Mouse (Mus musculus) G1E (cell line): ENCODE data around the gene Csnk1g1. TPM values are rescaled to one million over a fixed set of nuclear protein-coding genes. Genes with fewer than 3 reads are reported as not detected.

Experiments used
- ATAC-seq: 2 replicates; pipeline ENCODE4 v1.8.0; 2016; ENCODE audit warnings: mild to moderate bottlenecking; ENCODE audit not compliant: insufficient number of reproducible peaks, poor library complexity, low FRiP score, severe bottlenecking; ENCODE audit errors: extremely low read depth
- DNase-seq: peaks from one replicate; pipeline ENCODE4 v3.0.0; 2012; ENCODE audit warnings: low spot score
- H3K27me3 ChIP-seq: 2 replicates; pipeline ENCODE4 v1.6.1; 2012; ENCODE audit warnings: mild to moderate bottlenecking, low read length, inconsistent platforms; ENCODE audit not compliant: insufficient read depth
- H3K36me3 ChIP-seq: replicated peaks from 2 replicates; pipeline ENCODE3; 2012; ENCODE audit warnings: mild to moderate bottlenecking, inconsistent platforms
- H3K4me1 ChIP-seq: 2 replicates; pipeline ENCODE4 v1.6.1; 2012; ENCODE audit warnings: low read depth, low read length, inconsistent platforms, mixed read lengths; ENCODE audit not compliant: insufficient read depth
- H3K4me3 ChIP-seq: 2 replicates; pipeline ENCODE4 v1.5.1; 2012; ENCODE audit warnings: low read depth, mild to moderate bottlenecking, inconsistent platforms, low read length, moderate library complexity, mixed read lengths
- H3K9me3 ChIP-seq: replicated peaks from 2 replicates; pipeline ENCODE4 v1.6.1; 2012; ENCODE audit warnings: inconsistent platforms
- CTCF ChIP-seq: IDR thresholded peaks from 2 replicates; pipeline ENCODE4 v1.5.1; 2012; ENCODE audit warnings: low read depth, low read length, inconsistent platforms, mixed read lengths
- GATA1 ChIP-seq: IDR thresholded peaks from 2 replicates; pipeline ENCODE4 v1.6.1; 2012; ENCODE audit warnings: borderline replicate concordance, low read length, inconsistent platforms, mixed read lengths
- GATA2 ChIP-seq: IDR thresholded peaks from 2 replicates; pipeline ENCODE4 v1.6.1; 2012; ENCODE audit warnings: low read depth, low read length, inconsistent platforms, borderline replicate concordance
- POLR2AphosphoS5 ChIP-seq: IDR thresholded peaks from 2 replicates; pipeline ENCODE4 v1.6.1; 2012; ENCODE audit warnings: low read depth, low read length, inconsistent platforms; ENCODE audit not compliant: insufficient replicate concordance
- TAL1 ChIP-seq: conservative IDR thresholded peaks from 2 replicates; pipeline ENCODE4 v1.6.1; 2012; ENCODE audit warnings: low read depth, low read length, inconsistent platforms, mixed read lengths
- polyA plus RNA-seq: library from polyadenylated mRNA; stranded (reverse); fragments of >175 nt; gene quantifications from 2 replicates; pipeline ENCODE4 v1.2.3, GENCODE M21; 2012
- total RNA-seq, 2 experiments: library from RNA; stranded (forward) in 1 of 2; stranded (reverse) in 1 of 2; fragments of 200-1000 nt in 1 of 2; fragments of >200 nt in 1 of 2; fragmentation: Nextera tagmentation in 1 of 2; gene quantifications; 2 replicates each; pipeline ENCODE4 v1.2.3; 2014 to 2017

Gene Csnk1g1
- total and polyA plus RNA-seq, 3 experiments: 9.5 to 81.9 (median 34.1) TPM

DNA sequence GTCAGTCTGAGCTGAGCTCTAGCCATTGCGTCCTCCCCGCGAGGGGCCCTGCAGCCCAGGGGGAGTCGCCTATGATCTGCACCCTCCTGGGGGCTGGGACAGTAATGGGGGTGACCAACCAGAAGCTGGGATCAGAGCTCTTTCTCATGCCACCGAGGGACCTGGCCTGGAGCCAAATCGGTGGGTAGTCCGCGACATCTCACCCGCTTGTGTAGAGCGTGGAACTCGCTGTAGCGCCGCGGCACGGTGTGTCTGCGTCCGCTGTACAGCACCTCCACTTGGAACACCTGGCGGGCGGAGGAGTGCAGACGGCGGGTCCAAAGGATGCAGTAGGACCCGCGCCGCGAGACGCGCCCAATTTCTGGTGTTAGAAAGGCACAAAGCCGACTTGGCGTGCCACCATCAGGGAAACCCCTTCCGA, 160.3 kb downstream of the Csnk1g1 start:
- ATAC-seq (no peak), DNase-seq (no peak)
- peak overlapping the region; percentile 71; the same call in 1 of the 2 replicates for H3K4me3 ChIP-seq
- peaks cover 37% of the 10 kb centered on the region for H3K36me3 ChIP-seq
- H3K4me1 ChIP-seq: peaks cover 23% of the 10 kb centered on the region
- H3K27me3 ChIP-seq: peaks cover 26% of the 10 kb centered on the region
- 0 out of 2 replicates have a peak, but pooled peaks cover 3% of the 10 kb centered on the region for H3K9me3 ChIP-seq
- TF ChIP-seq TAL1: no peak
- TF ChIP-seq GATA2: no peak
- no peak for TF ChIP-seq GATA1
- TF ChIP-seq CTCF: no peak
- TF ChIP-seq POLR2AphosphoS5: no peak

- H3K4me1 ChIP-seq: peaks cover 23% of the 10 kb centered on the region
- H3K36me3 ChIP-seq: peaks cover 31% of the 10 kb centered on the region
These were observed 160.9 kb downstream of the Csnk1g1 start, which contains the start of gene Snx22 for GRCm38 (mm10) chr9:66069583-66069982. TSS of gene Snx22 (minus strand) at chr9:66069719.

DNA sequence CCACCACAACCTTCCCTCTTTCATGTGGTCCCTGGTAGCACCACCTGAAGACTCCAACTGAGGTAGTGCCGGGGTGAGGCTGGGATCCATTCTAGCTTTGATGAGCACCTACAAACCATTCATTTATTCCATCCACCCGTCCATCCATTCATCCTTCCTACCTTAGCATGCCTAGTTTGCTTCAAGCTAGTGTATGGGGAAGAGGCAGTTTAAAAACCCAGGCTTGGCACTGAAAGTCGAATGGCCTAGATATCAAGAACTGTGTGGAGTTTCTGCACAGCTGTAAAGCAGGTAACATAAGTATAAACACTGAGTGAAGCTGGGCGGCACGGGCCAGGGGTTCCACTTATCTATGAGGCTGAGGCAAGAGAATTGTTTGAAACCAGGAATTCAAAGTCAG, 161.4 kb downstream of the Csnk1g1 start:
- Histone ChIP-seq H3K4me3 (no peak overlapping the region), H3K4me1 (peaks cover 23% of the 10 kb centered on the region), H3K27me3 (peaks cover 37% of the 10 kb centered on the region), H3K36me3 (peaks cover 27% of the 10 kb centered on the region), H3K9me3 (peaks cover 3% of the 10 kb centered on the region; the same call in 1 of the 2 replicates)
- DNase-seq: no peak
- TF ChIP-seq TAL1 (no peak), POLR2AphosphoS5 (no peak), GATA1 (no peak), CTCF (no peak), GATA2 (no peak)
- ATAC-seq: no peak

More at GRCm38 (mm10) chr9:66069583-66069982, 160.9 kb downstream of the Csnk1g1 start, which contains the start of gene Snx22:
- H3K4me3 ChIP-seq: peak within 1 kb of the TSS; percentile 71
- TF ChIP-seq POLR2AphosphoS5: no peak
- peak; percentile 22; the same call in 1 of the 2 replicates for TF ChIP-seq TAL1
- DNase-seq: peak; percentile 79
- peak; percentile 87 for ATAC-seq
- peaks cover 3% of the 10 kb centered on the region; the same call in 1 of the 2 replicates for H3K9me3 ChIP-seq
- H3K27me3 ChIP-seq: peaks cover 31% of the 10 kb centered on the region

- no peak overlapping the region for H3K4me3 ChIP-seq
- ATAC-seq (no peak), DNase-seq (no peak)
- TF ChIP-seq GATA2 (no peak), GATA1 (no peak), POLR2AphosphoS5 (no peak), CTCF (no peak), TAL1 (no peak)
- peaks cover 23% of the 10 kb centered on the region for H3K4me1 ChIP-seq
- peaks cover 3% of the 10 kb centered on the region; the same call in 1 of the 2 replicates for H3K9me3 ChIP-seq
- peaks cover 48% of the 10 kb centered on the region for H3K27me3 ChIP-seq
- H3K36me3 ChIP-seq: peaks cover 1% of the 10 kb centered on the region
These were observed 164.0 kb downstream of the Csnk1g1 start for GRCm38 (mm10) chr9:66072754-66073153.

- DNase-seq (no peak), ATAC-seq (no peak)
- Histone ChIP-seq H3K9me3 (peaks cover 3% of the 10 kb centered on the region; the same call in 1 of the 2 replicates), H3K27me3 (peaks cover 52% of the 10 kb centered on the region), H3K4me3 (no peak overlapping the region), H3K36me3 (no peaks in the 10 kb centered on the region), H3K4me1 (no peaks in the 10 kb centered on the region)
- TF ChIP-seq CTCF (no peak), POLR2AphosphoS5 (no peak), GATA1 (no peak), TAL1 (no peak), GATA2 (no peak)
These were observed 169.3 kb downstream of the Csnk1g1 start for GRCm38 (mm10) chr9:66078072-66078471.

- no peak for ATAC-seq
- H3K36me3 ChIP-seq: no peaks in the 10 kb centered on the region
- no peaks in the 10 kb centered on the region for H3K4me1 ChIP-seq
- no peak for DNase-seq
- no peak for TF ChIP-seq GATA1
- TF ChIP-seq TAL1: no peak
- TF ChIP-seq CTCF: no peak
- TF ChIP-seq POLR2AphosphoS5: no peak
- no peak for TF ChIP-seq GATA2
- H3K27me3 ChIP-seq: peaks cover 51% of the 10 kb centered on the region
- H3K9me3 ChIP-seq: peaks cover 3% of the 10 kb centered on the region; the same call in 1 of the 2 replicates
- no peak overlapping the region for H3K4me3 ChIP-seq
These were observed 169.8 kb downstream of the Csnk1g1 start for GRCm38 (mm10) chr9:66078493-66078892.
